In the genomic region with DNA sequence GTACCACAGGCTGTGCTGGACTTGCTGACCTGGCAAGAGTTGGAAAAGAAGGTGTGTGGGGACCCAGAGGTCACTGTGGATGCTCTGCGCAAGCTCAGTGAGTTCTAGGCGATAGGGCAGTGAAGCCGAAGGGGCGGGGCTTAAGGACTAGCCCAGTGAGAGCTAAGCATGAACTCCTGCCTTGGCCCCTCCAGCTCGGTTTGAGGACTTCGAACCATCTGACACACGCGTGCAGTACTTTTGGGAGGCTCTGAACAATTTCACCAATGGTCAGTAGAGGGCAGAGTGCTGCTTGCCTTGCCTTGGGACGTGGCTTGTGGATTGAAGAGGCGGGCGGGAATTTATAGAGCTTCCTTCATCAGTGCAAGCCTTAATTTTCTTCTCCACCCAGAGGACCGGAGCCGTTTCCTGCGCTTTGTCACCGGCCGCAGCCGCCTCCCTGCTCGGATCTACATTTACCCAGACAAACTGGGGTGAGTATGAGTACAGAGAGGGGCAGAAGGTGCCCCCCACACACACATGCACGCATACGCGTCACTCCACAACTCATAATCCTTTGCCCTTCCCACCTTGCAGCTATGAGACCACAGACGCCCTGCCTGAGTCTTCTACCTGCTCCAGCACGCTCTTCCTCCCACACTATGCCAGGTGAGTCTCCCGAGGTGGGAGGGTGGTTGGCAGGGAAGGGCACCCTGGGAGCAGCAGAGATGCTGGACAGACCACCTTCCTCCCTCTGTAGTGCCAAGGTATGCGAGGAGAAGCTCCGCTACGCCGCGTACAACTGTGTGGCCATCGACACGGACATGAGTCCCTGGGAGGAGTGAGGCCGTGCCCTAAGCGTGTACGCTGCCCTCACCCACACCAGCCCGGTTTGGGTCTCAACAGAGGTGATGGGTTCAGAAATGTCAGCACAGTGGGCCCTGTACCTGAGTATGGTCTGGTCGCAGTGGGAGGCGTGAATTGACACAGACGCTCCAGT, we compare ENCODE assay signal across 7 mouse cellular contexts. TPM values are rescaled to one million over a fixed set of nuclear protein-coding genes. Genes with fewer than 3 reads are reported as not detected.
A peak's percentile ranks its signal among the peaks of the same experiment; 100 is the strongest.
DNase-seq lines count a peak whose midpoint lies in the region; ATAC-seq lines count a peak whose summit lies in the region.

No protein-coding gene starts in this region.

- peak; percentile 77 for DNase-seq in WW6 (ENCODE audit: low read depth, low spot score)
- peak; percentile 78 for DNase-seq in forebrain, embryonic 11.5 days (ENCODE audit: low spot score)
- DNase-seq in layer of hippocampus, adult 9-10 months (ENCODE audit: low spot score): peak; percentile 57
- DNase-seq in lung, postnatal 25 days (ENCODE audit: low spot score): peak; percentile 70
- DNase-seq in retina, postnatal 1 day: peak; percentile 84

- H3K36me3 ChIP-seq in forebrain, embryonic 11.5 days (ENCODE audit: control insufficient read depth, insufficient read depth, low read length): no peaks in the 10 kb centered on the region
- H3K36me3 ChIP-seq in hindbrain, embryonic 13.5 days: peaks cover 70% of the 10 kb centered on the region

- H3K27me3 ChIP-seq in forebrain, embryonic 11.5 days (ENCODE audit: control insufficient read depth, insufficient read depth, low read length): no peaks in the 10 kb centered on the region
- no peaks in the 10 kb centered on the region for H3K27me3 ChIP-seq in hindbrain, embryonic 13.5 days

- H3K9me3 ChIP-seq in forebrain, embryonic 11.5 days (ENCODE audit: control insufficient read depth, low read length): no peaks in the 10 kb centered on the region
- no peaks in the 10 kb centered on the region for H3K9me3 ChIP-seq in hindbrain, embryonic 13.5 days

- H3K4me3 ChIP-seq in forebrain, embryonic 11.5 days (ENCODE audit: low read depth, low read length): no peak overlapping the region
- H3K4me3 ChIP-seq in hindbrain, embryonic 13.5 days: no peak overlapping the region

- H3K27ac ChIP-seq in forebrain, embryonic 11.5 days (ENCODE audit: low read depth, low read length): no peak overlapping the region
- no peak overlapping the region for H3K27ac ChIP-seq in hindbrain, embryonic 13.5 days

- peak; percentile 56; the same call in 1 of the 2 replicates for ATAC-seq in cerebellum, adult (ENCODE audit: insufficient number of reproducible peaks, low FRiP score, low TSS enrichment)
- peak; percentile 51; the same call in 1 of the 2 replicates for ATAC-seq in forebrain, embryonic 11.5 days (replicated peaks; ENCODE audit: low FRiP score)
- peak; percentile 60 for ATAC-seq in hindbrain, embryonic 13.5 days (ENCODE audit: low FRiP score)

- no peaks in the 10 kb centered on the region; the same call in 1 of the 2 replicates for H3K4me1 ChIP-seq in forebrain, embryonic 11.5 days (replicated peaks; ENCODE audit: control insufficient read depth, insufficient read depth, low read length)
- no peaks in the 10 kb centered on the region for H3K4me1 ChIP-seq in hindbrain, embryonic 13.5 days (replicated peaks)

- no peak overlapping the region for H3K4me2 ChIP-seq in forebrain, embryonic 11.5 days (ENCODE audit: low read depth, low read length, severe bottlenecking)
- H3K4me2 ChIP-seq in hindbrain, embryonic 13.5 days: no peak overlapping the region

- peak overlapping the region; percentile 14; the same call in 1 of the 2 replicates for H3K9ac ChIP-seq in forebrain, embryonic 11.5 days (ENCODE audit: low read length)
- H3K9ac ChIP-seq in hindbrain, embryonic 13.5 days: no peak overlapping the region

- 56% methylated on average over 38 of the region's 38 CpGs for WGBS in forebrain, embryonic 11.5 days
- 57% methylated on average over 38 of the region's 38 CpGs for WGBS in hindbrain, embryonic 13.5 days

RNA-seq across cellular contexts. Expression of gene Hectd3, which starts 7.7 kb away (rescaled TPM):
- 12.7 and 13.7 TPM in 2 replicates for polyA plus RNA-seq in forebrain, embryonic 11.5 days (2014; fragmentation: Nextera tagmentation; extraction: Ambion mirVana)
- polyA plus RNA-seq in hindbrain, embryonic 13.5 days (2015; fragmentation: Nextera tagmentation; extraction: Ambion mirVana): 19.5 and 21.5 TPM in 2 replicates

RNA-seq across cellular contexts. Expression of gene Urod, which starts 8.6 kb away (rescaled TPM):
- 84.1 and 88.3 TPM in 2 replicates for polyA plus RNA-seq in forebrain, embryonic 11.5 days (2014; fragmentation: Nextera tagmentation; extraction: Ambion mirVana)
- 69.7 and 70.2 TPM in 2 replicates for polyA plus RNA-seq in hindbrain, embryonic 13.5 days (2015; fragmentation: Nextera tagmentation; extraction: Ambion mirVana)

RNA-seq across cellular contexts. Expression of gene Eif2b3, which starts 16.4 kb away (rescaled TPM):
- 45.7 and 47.5 TPM in 2 replicates for polyA plus RNA-seq in forebrain, embryonic 11.5 days (2014; fragmentation: Nextera tagmentation; extraction: Ambion mirVana)
- polyA plus RNA-seq in hindbrain, embryonic 13.5 days (2015; fragmentation: Nextera tagmentation; extraction: Ambion mirVana): 46.3 and 47.4 TPM in 2 replicates
